Mouse (Mus musculus): ENCODE measurements around the gene Galk2. TPM values are rescaled to one million over a fixed set of nuclear protein-coding genes. Genes with fewer than 3 reads are reported as not detected.

Galk2 gene
- total RNA-seq, 1 experiment from 2014 or later, result 28.4 TPM

- ATAC-seq (replicated peaks; ENCODE audit: insufficient number of reproducible peaks, low FRiP score, low TSS enrichment, poor library complexity, severe bottlenecking), result no peak
These were observed 72.3 kb downstream of the Galk2 start for GRCm38 (mm10) chr2:125931193-125931592.

- ATAC-seq (replicated peaks; ENCODE audit: insufficient number of reproducible peaks, low FRiP score, low TSS enrichment, poor library complexity, severe bottlenecking), result no peak
These were observed 73.8 kb downstream of the Galk2 start for GRCm38 (mm10) chr2:125932734-125933133.

GRCm38 (mm10) chr2:125933977-125934376, 75.1 kb downstream of the Galk2 start:
- ATAC-seq (replicated peaks; ENCODE audit: insufficient number of reproducible peaks, low FRiP score, low TSS enrichment, poor library complexity, severe bottlenecking), result no peak

- no peak for ATAC-seq (replicated peaks; ENCODE audit: insufficient number of reproducible peaks, low FRiP score, low TSS enrichment, poor library complexity, severe bottlenecking)
These were observed 77.5 kb downstream of the Galk2 start for GRCm38 (mm10) chr2:125936396-125936795.

GRCm38 (mm10) chr2:125938993-125939642, 80.2 kb downstream of the Galk2 start:
- no peak for ATAC-seq (replicated peaks; ENCODE audit: insufficient number of reproducible peaks, low FRiP score, low TSS enrichment, poor library complexity, severe bottlenecking)

- ATAC-seq (replicated peaks; ENCODE audit: insufficient number of reproducible peaks, low FRiP score, low TSS enrichment, poor library complexity, severe bottlenecking), result no peak
These were observed 82.3 kb downstream of the Galk2 start for GRCm38 (mm10) chr2:125941111-125941785.

GRCm38 (mm10) chr2:125943301-125943700, 84.4 kb downstream of the Galk2 start:
- no peak for ATAC-seq (replicated peaks; ENCODE audit: insufficient number of reproducible peaks, low FRiP score, low TSS enrichment, poor library complexity, severe bottlenecking)

- no peak for ATAC-seq (replicated peaks; ENCODE audit: insufficient number of reproducible peaks, low FRiP score, low TSS enrichment, poor library complexity, severe bottlenecking)
These were observed 89.3 kb downstream of the Galk2 start for GRCm38 (mm10) chr2:125948195-125948594.

- no peak for ATAC-seq (replicated peaks; ENCODE audit: insufficient number of reproducible peaks, low FRiP score, low TSS enrichment, poor library complexity, severe bottlenecking)
These were observed 109.9 kb downstream of the Galk2 start for GRCm38 (mm10) chr2:125968811-125969210.

GRCm38 (mm10) chr2:125973207-125973606, 114.3 kb downstream of the Galk2 start:
- no peak for ATAC-seq (replicated peaks; ENCODE audit: insufficient number of reproducible peaks, low FRiP score, low TSS enrichment, poor library complexity, severe bottlenecking)

GRCm38 (mm10) chr2:125975206-125975605, 116.3 kb downstream of the Galk2 start:
- no peak for ATAC-seq (replicated peaks; ENCODE audit: insufficient number of reproducible peaks, low FRiP score, low TSS enrichment, poor library complexity, severe bottlenecking)

- ATAC-seq (replicated peaks; ENCODE audit: insufficient number of reproducible peaks, low FRiP score, low TSS enrichment, poor library complexity, severe bottlenecking), result no peak
These were observed 117.0 kb downstream of the Galk2 start for GRCm38 (mm10) chr2:125975808-125976345.

- ATAC-seq (replicated peaks; ENCODE audit: insufficient number of reproducible peaks, low FRiP score, low TSS enrichment, poor library complexity, severe bottlenecking), result no peak
These were observed 143.4 kb downstream of the Galk2 start for GRCm38 (mm10) chr2:126002291-126002690.

- no peak for ATAC-seq (replicated peaks; ENCODE audit: insufficient number of reproducible peaks, low FRiP score, low TSS enrichment, poor library complexity, severe bottlenecking)
These were observed 147.2 kb downstream of the Galk2 start for GRCm38 (mm10) chr2:126006088-126006487.

- no peak for ATAC-seq (replicated peaks; ENCODE audit: insufficient number of reproducible peaks, low FRiP score, low TSS enrichment, poor library complexity, severe bottlenecking)
These were observed 147.8 kb downstream of the Galk2 start for GRCm38 (mm10) chr2:126006742-126007141.

- ATAC-seq (replicated peaks; ENCODE audit: insufficient number of reproducible peaks, low FRiP score, low TSS enrichment, poor library complexity, severe bottlenecking), result no peak
These were observed 156.2 kb downstream of the Galk2 start for GRCm38 (mm10) chr2:126014989-126015710.

GRCm38 (mm10) chr2:126015763-126016473, 157.0 kb downstream of the Galk2 start:
- no peak for ATAC-seq (replicated peaks; ENCODE audit: insufficient number of reproducible peaks, low FRiP score, low TSS enrichment, poor library complexity, severe bottlenecking)

- ATAC-seq (replicated peaks; ENCODE audit: insufficient number of reproducible peaks, low FRiP score, low TSS enrichment, poor library complexity, severe bottlenecking), result no peak
These were observed 172.4 kb downstream of the Galk2 start for GRCm38 (mm10) chr2:126031186-126031900.
